Mouse (Mus musculus) activated CD4-positive, CD25-positive, alpha-beta regulatory T cell, adult 4 months (primary cell): ENCODE data around the gene Gm10912. TPM values are rescaled to one million over a fixed set of nuclear protein-coding genes. Genes with fewer than 3 reads are reported as not detected.
"Not testable (repeated sequence)": the region's sequence is repeated elsewhere in the genome, so short reads cannot be mapped to it uniquely, and the experiment has no call there.

Source experiments
- ATAC-seq: one replicate; pipeline ENCODE4 v1.8.0; 2017
- polyA plus RNA-seq, 2 experiments: library from polyadenylated mRNA; unstranded; fragments of 100-300 nt; shearing (Covaris generic); gene quantifications; one replicate each; pipeline ENCODE4 v1.2.1; 2017

The Gm10912 gene
- polyA plus RNA-seq, 2 experiments from 2014 or later, result not detected

DNA sequence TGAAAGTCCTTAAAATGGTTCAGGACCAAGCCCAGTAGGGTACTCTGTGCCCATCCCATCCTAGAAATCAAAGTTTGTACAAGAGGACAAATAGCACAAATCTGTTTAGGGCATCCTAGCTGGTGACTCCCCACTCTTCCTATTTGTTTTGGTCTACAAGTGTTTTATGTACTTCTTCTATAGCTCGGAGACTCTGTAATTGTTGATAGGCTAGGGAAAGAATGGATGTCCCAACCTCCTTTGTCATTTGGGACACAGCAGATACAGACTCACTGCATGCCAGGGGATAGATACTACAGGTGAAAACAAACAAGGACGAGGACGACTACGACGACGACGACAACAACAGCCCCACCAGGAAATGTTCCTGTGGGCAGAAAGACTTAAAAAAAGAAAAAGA, 2.8 kb downstream of the Gm10912 start, which contains the start of gene Gm10799:
Gene Gm10799 (minus strand): TSS at position 101 of the 400 bp plus-strand sequence.
- not testable (repeated sequence) for ATAC-seq

DNA sequence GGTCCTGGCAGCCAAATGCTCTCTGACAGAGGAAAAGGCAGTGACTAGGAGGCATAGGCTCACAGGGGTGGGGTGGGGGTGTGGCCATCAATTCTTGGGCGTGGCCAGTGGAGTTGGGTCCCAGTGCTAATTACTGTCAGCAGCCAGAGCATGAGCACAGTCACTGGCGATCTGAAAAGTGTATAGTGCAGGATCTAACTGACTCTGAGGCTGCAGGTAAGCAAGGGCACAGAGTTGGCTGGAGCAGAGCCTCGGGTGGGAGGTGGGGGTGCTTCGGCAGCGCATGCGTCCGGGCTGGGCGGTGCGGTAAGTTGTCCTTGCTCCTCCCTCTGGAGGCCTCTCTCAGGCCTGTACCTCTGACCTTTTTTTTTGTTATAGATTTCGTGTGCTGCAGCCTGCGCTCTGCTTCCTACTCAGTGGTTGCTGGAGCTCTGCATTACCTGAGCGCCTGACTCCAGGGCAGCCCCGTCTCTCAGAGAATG, 4.1 kb downstream of the Gm10912 start, which contains the start of gene Cd59b:
Gene Cd59b (plus strand): TSS at position 146 of the 482 bp plus-strand sequence.
- peak; percentile 78 for ATAC-seq

DNA sequence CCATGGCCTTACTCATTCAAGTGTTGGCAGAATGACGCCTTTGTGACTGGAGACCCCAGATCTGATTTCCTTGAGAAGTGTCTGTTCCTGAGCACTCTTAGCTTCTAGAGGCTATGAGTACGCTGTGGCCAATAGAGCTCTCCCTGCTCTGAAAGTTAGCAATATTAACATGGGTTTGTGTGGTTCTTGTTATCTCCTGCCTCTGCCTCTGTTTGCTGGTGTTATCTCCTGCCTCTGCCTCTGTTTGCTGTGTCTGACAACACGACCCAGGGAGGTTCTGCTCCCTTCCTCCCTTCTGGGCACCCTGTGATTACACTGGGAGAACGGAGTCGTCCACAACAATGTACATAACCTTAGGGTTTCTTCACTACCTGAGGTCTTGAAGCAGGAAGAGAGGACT, 12.7 kb downstream of the Gm10912 start:
- ATAC-seq, result not testable (repeated sequence)

DNA sequence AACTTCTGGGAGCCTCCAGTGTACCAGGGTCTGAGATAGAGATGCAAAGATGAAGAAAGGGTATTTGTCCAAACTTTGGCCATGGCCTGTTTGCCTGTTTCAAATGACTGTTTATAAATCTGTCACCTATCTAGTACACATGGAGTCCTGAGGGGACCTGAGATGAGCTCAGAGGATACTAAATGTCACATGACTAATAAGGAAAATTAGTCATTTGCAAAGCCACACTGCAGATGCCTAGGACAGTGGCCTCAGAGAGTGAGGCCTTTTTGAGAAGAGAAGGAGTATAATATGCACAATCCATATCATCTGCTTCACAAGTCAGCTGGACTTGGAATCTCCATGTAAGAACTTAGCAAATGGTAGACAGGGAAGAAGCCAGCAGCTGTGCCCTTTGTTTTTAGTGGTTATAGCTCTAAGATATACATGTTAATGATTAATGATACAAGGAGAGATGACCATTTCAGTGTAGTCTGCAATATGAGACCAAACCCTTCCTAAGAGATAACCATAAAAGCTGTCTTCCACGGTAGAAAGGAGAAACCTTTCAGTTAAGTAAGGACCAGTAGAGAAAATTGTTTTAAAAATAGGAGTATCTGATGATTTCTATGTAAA, 15.9 kb downstream of the Gm10912 start:
- ATAC-seq, result not testable (repeated sequence)

DNA sequence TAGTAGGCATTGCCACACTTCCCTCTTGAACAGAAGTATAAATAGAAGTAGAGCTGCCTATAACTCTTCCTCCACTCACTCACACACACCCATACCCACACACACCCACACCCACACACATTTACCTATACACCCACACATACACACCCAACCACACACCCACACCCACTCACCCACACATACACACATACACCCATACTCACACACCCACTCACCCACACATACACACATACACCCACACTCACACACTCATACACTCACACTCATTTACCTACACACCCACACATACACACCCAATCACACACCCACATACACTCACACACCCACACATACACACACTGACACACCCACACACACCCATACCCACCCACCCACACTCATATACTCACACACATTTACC, 16.8 kb downstream of the Gm10912 start:
- ATAC-seq, result no peak

DNA sequence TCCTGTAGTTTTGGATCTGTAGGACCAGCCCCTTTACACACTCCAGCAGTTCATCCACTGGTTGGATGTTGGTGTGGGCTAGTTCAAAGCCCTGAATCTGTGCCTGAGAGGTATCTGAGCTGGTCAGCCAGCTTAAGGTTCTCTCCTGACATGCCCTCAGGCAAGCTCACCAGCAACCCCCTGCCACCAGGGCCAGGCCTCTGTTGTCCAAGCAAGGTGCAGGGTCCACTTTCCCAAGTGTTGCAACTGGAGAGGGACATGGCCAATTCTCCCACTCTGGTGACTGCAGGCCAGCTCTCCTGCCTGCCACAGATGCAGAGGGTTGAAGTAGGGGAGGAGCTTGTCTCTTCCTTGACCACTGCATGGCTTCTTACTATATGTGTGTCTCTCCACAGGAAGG, 18.4 kb downstream of the Gm10912 start:
- not testable (repeated sequence) for ATAC-seq

DNA sequence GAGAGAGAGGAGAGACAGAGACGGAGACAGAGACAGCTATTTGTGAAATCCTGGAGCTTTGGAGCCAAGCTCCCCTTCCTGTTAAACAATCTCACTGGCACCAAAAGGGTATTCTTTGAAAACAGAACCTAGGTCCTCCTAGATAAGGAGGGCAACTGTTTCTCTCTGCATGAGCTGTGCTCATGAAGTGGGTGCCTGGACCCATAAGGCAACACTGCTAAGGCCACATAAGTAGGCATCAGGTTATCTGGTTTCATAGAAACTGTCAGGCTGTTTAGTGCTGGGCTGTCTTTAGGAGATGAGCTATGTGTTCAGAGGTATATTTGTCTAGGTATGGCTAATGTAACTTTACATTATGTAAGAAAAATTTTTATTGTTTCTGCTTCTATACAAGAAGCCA, 21.9 kb downstream of the Gm10912 start:
- not testable (repeated sequence) for ATAC-seq

DNA sequence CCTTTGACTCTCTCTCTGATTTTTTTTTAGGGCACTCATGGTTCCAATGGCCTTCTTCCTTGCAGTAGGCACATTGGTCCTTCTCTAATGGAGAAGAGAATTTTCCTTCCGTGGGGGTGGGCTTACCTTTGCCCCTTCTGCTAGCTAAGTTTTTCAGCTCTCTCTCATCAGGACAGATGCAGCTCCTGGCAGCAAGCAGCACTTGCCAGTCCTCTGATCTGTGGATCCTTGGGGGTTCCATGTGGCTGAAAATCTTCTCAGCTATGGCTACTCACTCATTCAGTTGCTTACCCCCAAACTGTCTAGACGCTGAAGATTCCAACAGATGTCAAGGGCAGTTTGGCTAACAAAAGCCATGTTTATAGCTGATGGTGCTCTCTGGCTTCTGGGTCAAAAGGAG, 27.7 kb downstream of the Gm10912 start:
- ATAC-seq, result no peak

DNA sequence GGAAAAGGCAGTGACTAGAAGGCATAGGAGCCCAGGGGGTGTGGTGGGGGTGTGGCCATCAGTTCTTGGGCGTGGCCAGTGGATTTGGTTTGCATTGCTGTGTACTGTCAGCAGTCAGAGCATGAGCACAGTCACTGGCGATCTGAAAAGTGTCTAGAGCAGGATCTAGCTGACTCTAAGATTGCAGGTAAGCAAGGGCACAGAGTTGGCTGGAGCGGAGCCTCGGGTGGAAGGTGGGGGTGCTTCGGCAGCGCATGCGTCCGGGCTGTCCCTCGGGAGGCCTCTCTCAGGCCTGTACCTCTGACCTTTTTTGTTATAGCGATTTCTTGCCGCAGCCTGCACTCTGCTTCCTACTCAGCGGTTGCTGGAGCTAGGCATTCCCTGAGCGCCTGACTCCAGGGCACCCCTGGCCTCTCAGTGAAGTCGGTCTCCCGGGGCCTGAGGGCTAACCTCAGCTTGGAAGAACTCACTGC, 30.2 kb downstream of the Gm10912 start, which contains the start of gene Cd59a:
Gene Cd59a (plus strand): TSS at position 61 of the 473 bp plus-strand sequence.
- ATAC-seq, result no peak

DNA sequence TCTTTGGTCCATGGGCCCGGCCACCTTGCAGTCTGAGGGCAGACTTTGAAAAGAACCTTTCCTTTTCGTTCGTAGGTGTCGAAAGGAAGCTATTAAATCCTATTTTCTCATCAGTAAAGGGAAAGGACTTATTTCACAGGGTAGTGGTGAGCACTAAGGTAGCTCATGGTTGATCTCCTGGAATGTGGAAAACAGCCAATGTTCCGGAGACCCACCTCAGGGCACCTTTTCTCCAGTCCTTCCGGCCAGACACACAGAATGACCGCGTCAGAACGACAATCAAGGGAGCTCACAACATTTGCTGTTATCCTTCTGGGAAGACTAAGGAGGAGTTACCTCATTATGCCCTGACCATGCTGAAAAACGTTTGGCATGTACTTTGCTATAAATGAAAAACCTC, 30.6 kb downstream of the Gm10912 start:
- ATAC-seq, result no peak

DNA sequence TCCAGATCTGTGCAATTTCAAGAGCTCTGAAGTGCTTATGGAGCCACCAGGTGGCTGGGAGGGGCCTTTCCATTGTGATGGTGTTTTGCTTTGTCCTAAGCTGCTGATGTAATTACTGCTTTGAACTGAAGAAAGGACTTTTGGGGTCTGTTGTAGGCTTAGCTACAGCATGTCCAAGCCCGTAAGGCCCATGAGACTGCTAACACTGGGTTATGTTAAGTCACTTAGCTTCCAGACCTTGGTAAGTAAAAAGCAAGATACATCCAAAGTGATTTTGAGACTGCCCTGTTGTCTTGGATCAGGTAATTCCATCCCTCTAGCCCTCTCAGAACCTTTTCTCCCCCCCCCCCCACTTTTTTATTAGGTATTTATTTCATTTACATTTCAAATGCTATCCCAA, 31.2 kb downstream of the Gm10912 start:
- ATAC-seq, result not testable (repeated sequence)

DNA sequence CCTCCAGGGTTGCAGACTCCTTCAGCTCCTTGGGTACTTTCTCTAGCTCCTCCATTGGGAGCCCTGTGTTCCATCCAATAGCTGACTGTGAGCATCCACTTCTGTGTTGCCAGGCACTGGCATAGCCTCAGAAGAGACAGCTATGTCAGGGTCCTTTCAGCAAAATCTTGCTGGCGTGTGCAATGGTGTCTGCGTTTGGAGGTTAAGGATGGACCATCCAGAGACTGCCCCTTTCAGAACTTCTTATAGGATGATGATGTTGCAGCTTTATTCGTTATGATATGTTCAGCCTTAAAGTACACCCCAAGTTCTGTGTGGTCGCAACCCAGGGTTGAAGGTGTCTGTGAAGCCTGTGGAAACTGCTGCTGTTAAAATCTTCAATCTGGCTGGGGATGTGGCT, 31.8 kb downstream of the Gm10912 start:
- ATAC-seq, result not testable (repeated sequence)

DNA sequence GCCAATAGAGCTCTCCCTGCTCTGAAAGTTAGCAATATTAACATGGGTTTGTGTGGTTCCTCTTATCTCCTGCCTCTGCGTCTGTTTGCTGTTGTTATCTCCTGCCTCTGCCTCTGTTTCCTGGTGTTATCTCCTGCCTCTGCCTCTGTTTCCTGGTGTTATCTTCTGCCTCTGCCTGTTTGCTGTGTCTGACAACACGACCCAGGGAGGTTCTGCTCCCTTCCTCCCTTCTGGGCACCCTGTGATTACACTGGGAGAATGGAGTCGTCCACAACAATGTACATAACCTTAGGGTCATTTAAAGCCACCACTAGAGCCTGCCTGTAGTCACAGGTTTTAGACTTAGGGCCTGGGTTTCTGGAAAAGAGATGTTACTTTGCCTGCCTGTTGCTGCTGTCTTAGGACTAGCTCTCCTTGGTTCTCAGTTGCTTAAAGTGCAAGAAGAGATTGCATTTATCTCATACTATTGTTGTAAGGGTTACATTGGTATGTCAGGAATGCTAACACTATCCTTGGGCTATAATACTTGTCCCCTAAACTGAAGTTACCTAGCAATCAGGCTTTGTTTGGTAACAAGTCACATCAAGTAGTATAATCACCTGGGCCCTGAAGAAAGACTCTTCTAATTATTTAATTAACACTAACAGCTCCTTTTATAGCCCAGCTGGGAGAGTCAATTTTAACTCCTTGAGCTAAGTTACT, 33.1 kb downstream of the Gm10912 start:
- ATAC-seq, result no peak

DNA sequence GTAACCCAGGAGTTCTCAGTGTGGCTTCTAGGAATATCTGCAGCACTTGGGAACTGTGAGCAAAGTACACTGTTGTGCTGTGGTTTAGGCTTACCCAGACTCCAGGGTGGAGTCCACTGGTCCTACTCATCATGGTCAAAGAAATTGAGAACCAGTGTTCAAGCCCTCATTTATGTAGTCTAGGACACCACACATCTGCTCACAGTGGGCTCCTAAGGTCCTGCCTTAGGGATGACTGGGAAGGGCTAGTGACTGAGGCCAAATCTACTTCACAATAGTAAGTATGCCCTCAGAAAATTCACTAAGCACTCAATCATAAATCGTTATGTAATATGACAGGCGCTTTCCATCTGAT, 33.6 kb downstream of the Gm10912 start:
- no peak for ATAC-seq

DNA sequence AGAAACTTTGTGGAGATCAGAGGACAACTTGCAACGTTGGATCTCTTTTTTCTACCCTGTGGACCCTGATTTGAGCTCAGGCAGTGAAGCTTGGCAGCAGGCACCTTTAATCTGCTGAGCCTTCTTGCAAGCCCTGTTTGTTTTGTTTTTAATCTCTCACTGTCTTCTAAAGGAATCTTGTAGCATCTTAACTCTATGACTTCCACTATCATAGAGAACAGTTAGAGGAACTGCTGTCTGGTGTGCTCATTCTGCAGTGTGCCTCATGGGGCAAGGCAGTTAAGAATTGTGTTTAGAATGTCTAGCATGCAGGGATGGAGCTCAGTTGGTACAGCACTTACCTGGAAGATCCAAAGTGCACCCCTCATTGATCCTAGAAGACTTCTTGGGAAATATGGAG, 34.3 kb downstream of the Gm10912 start:
- ATAC-seq, result no peak

DNA sequence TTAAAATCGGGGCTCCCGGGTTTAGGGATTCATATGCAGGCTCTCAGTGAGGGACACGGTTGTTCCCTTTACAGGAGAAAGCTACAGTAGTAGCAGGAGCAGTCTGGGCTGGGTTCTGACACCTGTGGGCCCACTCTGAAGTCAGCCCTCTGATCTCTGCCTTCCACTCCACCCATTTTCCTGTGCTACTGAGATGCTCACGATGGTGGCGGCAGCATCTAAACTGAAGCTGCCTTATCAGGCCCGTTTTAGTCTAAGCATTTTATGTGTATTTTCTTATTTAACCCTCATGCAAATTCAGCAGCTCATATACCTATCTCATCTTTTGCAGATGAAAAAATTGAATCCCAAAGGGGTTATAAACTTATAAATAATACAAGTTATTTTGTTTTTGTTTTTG, 39.2 kb downstream of the Gm10912 start:
- no peak for ATAC-seq

DNA sequence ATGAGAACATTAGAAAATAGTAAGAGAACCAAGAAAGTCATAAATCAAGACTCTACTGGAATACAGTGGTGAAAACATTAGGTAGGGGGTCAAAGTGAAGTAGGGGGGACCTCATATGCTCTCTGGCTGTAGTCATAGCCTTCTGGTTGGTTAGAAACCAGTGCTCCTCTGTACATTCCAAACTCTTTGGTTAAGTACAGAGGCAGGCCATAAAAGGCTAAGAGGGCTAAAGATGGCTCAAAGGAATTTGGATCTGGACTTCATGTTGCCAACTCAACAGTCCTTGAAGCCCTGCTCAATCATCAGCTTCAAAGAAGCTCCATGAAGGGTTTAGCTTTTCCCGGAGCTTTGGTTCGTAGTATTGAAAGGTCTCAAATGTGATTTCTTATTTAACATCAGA, 43.4 kb downstream of the Gm10912 start:
- not testable (repeated sequence) for ATAC-seq

DNA sequence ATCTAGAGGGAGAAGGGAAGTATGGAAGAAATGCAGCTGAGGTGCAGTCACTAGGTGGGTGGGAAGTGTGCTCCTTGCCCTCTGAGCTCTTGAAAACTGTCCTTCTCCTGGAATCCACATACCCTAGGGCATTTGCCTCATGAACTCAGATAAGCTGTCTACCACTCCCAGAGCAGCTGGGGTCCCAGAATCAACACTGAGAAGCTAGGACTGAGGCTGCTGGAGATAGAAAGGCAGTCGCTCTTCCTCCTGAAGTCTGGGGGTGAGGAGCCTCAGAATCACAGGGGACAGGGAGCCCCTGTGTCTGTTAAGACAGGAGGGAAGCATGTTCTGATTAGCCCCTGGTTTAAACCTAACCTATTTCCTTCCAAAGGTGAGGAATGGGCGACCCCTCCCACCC, 43.9 kb downstream of the Gm10912 start:
- no peak for ATAC-seq

DNA sequence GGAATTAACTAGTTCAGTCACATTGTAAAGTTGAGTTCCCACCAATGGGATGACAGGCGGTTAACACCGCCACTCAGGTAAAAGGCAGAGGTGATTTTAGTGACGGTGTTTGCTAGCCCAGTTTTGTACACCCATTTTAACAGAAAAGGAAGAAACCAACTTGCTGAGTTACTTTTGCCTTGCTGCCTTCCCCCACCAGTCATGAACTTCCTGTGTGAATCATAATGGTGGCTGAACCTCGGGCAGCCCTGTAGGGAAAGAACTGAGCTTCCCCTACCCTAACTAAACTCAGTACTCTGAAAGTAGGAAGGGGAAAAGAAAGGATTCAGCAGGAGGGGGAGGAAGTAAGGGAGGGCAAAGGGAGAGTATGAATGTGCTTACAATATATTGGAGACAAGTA, 44.4 kb downstream of the Gm10912 start:
- no peak for ATAC-seq

DNA sequence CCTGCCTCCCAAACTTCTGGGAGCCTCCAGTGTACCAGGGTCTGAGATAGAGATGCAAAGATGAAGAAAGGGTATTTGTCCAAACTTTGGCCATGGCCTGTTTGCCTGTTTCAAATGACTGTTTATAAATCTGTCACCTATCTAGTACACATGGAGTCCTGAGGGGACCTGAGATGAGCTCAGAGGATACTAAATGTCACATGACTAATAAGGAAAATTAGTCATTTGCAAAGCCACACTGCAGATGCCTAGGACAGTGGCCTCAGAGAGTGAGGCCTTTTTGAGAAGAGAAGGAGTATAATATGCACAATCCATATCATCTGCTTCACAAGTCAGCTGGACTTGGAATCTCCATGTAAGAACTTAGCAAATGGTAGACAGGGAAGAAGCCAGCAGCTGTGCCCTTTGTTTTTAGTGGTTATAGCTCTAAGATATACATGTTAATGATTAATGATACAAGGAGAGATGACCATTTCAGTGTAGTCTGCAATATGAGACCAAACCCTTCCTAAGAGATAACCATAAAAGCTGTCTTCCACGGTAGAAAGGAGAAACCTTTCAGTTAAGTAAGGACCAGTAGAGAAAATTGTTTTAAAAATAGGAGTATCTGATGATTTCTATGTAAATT, 45.7 kb downstream of the Gm10912 start:
- ATAC-seq, result not testable (repeated sequence)

DNA sequence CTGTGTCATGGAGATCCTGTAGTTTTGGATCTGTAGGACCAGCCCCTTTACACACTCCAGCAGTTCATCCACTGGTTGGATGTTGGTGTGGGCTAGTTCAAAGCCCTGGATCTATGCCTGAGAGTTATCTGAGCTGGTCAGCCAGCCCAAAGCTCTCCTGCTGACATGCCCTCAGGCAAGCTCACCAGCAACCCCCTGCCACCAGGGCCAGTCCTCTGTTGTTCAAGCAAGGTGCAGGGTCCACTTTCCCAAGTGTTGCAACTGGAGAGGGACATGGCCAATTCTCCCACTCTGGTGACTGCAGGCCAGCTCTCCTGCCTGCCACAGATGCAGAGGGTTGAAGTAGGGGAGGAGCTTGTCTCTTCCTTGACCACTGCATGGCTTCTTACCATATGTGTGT, 47.9 kb downstream of the Gm10912 start:
- ATAC-seq, result not testable (repeated sequence)

DNA sequence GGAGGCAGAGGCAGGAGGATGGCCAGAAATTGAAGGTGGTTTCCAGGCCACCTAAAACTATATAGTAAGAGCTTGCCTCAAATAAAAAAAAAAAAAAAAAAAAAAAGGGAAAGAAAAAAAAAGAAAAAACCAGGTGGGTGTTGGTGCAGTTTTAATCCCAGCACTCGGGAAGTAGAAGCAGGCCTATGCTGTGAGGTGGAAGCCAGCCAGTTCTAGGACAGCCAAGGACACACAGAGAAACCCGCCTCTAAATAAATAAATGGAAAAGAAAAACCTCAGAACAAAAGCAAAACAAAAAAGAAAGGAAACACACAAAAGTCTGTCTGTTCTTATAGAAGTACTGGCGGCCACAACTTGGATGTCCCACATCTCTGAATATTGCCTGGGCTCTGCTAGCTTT, 49.3 kb downstream of the Gm10912 start:
- no peak for ATAC-seq
